Mouse (Mus musculus) lung, postnatal 0 days (tissue): ENCODE data around the gene 4930558C23Rik. TPM values are rescaled to one million over a fixed set of nuclear protein-coding genes. Genes with fewer than 3 reads are reported as not detected.

Experiments used
- ATAC-seq: fragments of 200-750 bp; cut with Nextera tagmentation; 2 replicates; pipeline ENCODE4 v1.8.0; 2017; ENCODE audit warnings: moderate library complexity
- DNase-seq: peaks from one replicate; pipeline ENCODE4 v3.0.0-alpha.2; 2016; ENCODE audit warnings: low spot score
- H3K27ac ChIP-seq: fragments of 300-500 bp; sonication (generic); 2 replicates; pipeline ENCODE4 v1.5.1; 2014; ENCODE audit warnings: antibody characterized with exemption, mild to moderate bottlenecking, low read length, mixed read lengths
- H3K27me3 ChIP-seq: fragments of 300-500 bp; sonication (generic); replicated peaks from 2 replicates; pipeline ENCODE4 v1.6.1; 2014; ENCODE audit warnings: low read length, mixed read lengths; ENCODE audit not compliant: insufficient read depth
- H3K36me3 ChIP-seq: fragments of 300-500 bp; sonication (generic); 2 replicates; pipeline ENCODE4 v1.6.1; 2014; ENCODE audit warnings: low read length, mixed read lengths; ENCODE audit not compliant: insufficient read depth
- H3K4me1 ChIP-seq: fragments of 300-500 bp; sonication (generic); 2 replicates; pipeline ENCODE4 v1.6.1; 2014; ENCODE audit warnings: antibody characterized with exemption, low read depth, low read length, mixed read lengths; ENCODE audit not compliant: insufficient read depth
- H3K4me2 ChIP-seq: fragments of 300-500 bp; sonication (generic); replicated peaks from 2 replicates; pipeline ENCODE4 v1.6.1; 2014; ENCODE audit warnings: low read depth, mild to moderate bottlenecking, low read length, moderate library complexity, mixed read lengths
- H3K4me3 ChIP-seq: fragments of 300-500 bp; sonication (generic); 2 replicates; pipeline ENCODE4 v1.5.1; 2014; ENCODE audit warnings: low read depth, low read length
- H3K9ac ChIP-seq: fragments of 300-500 bp; sonication (generic); replicated peaks from 2 replicates; pipeline ENCODE4 v1.6.1; 2014; ENCODE audit warnings: low read depth, mild to moderate bottlenecking
- H3K9me3 ChIP-seq: fragments of 300-500 bp; sonication (generic); 2 replicates; pipeline ENCODE4 v1.6.1; 2016; ENCODE audit warnings: low read length, mixed read lengths
- CTCF ChIP-seq: IDR thresholded peaks from 2 replicates; pipeline ENCODE4 v1.5.1; 2016; ENCODE audit warnings: antibody characterized with exemption, mild to moderate bottlenecking
- EP300 ChIP-seq: IDR thresholded peaks from 2 replicates; pipeline ENCODE4 v1.6.1; 2016; ENCODE audit warnings: antibody characterized with exemption, mild to moderate bottlenecking, control low read depth
- WGBS: fragments of 180-500 bp; shearing (Covaris S2); extraction: QIAGEN DNeasy Blood & Tissue Kit; methylation state at CpG from one replicate; pipeline ENCODE4 v1.1.7; 2014; 5-methylcytosine and 5-hydroxymethylcytosine counted together
- polyA plus RNA-seq: library from polyadenylated mRNA; unstranded; fragments of >200 nt; fragmentation: Nextera tagmentation; extraction: Ambion mirVana; gene quantifications from 2 replicates; pipeline ENCODE4 v1.2.1, GENCODE M21; 2015

The 4930558C23Rik gene
- polyA plus RNA-seq, 1 experiment from 2014 or later: 0.23 TPM

- H3K4me3 ChIP-seq: no peak overlapping the region
- H3K9me3 ChIP-seq: 0 out of 2 replicates have a peak, but pooled peaks cover 3% of the 10 kb centered on the region
- H3K27ac ChIP-seq: no peak overlapping the region
- H3K36me3 ChIP-seq: no peaks in the 10 kb centered on the region
- H3K27me3 ChIP-seq: no peaks in the 10 kb centered on the region
- DNase-seq (peak; percentile 0), ATAC-seq (no peak)
- H3K4me1 ChIP-seq: no peaks in the 10 kb centered on the region
- no peak overlapping the region for H3K4me2 ChIP-seq
- no peak for TF ChIP-seq CTCF
- no peak for TF ChIP-seq EP300
- no peak overlapping the region for H3K9ac ChIP-seq
- 80% methylated on average over 6 of the region's 6 CpGs for WGBS
Measured at GRCm38 (mm10) chr3:95417866-95418265, 15.2 kb upstream of the 4930558C23Rik start.

- H3K27ac ChIP-seq: no peak overlapping the region
- H3K4me2 ChIP-seq: no peak overlapping the region
- DNase-seq (no peak), ATAC-seq (no peak)
- H3K4me3 ChIP-seq: no peak overlapping the region
- no peaks in the 10 kb centered on the region for H3K9me3 ChIP-seq
- 74% methylated on average over 1 of the region's 1 CpGs for WGBS
- no peaks in the 10 kb centered on the region for H3K27me3 ChIP-seq
- no peaks in the 10 kb centered on the region for H3K36me3 ChIP-seq
- H3K4me1 ChIP-seq: no peaks in the 10 kb centered on the region
- no peak overlapping the region for H3K9ac ChIP-seq
- no peak for TF ChIP-seq CTCF
- no peak for TF ChIP-seq EP300
Measured at GRCm38 (mm10) chr3:95412268-95412667, 9.6 kb upstream of the 4930558C23Rik start.

GRCm38 (mm10) chr3:95408852-95409251 lies 6.2 kb upstream of the 4930558C23Rik start:
- Histone ChIP-seq H3K4me2 (no peak overlapping the region), H3K27ac (no peak overlapping the region), H3K9ac (no peak overlapping the region), H3K27me3 (no peaks in the 10 kb centered on the region), H3K4me1 (no peaks in the 10 kb centered on the region), H3K36me3 (no peaks in the 10 kb centered on the region), H3K4me3 (no peak overlapping the region), H3K9me3 (no peaks in the 10 kb centered on the region)
- DNase-seq (no peak), ATAC-seq (no peak)
- TF ChIP-seq CTCF (no peak), EP300 (no peak)
- 96% methylated on average over 2 of the region's 2 CpGs for WGBS

- no peak overlapping the region for H3K4me2 ChIP-seq
- TF ChIP-seq CTCF (no peak), EP300 (no peak)
- no peak for DNase-seq
- no peaks in the 10 kb centered on the region for H3K9me3 ChIP-seq
- H3K36me3 ChIP-seq: no peaks in the 10 kb centered on the region
- WGBS: 67% methylated on average over 1 of the region's 1 CpGs
- no peak overlapping the region for H3K9ac ChIP-seq
- H3K4me1 ChIP-seq: no peaks in the 10 kb centered on the region
- no peak overlapping the region for H3K4me3 ChIP-seq
- H3K27ac ChIP-seq: no peak overlapping the region
- no peak for ATAC-seq
- no peaks in the 10 kb centered on the region for H3K27me3 ChIP-seq
Measured at GRCm38 (mm10) chr3:95407728-95408127, 5.1 kb upstream of the 4930558C23Rik start.

GRCm38 (mm10) chr3:95394385-95394784 lies 8.3 kb downstream of the 4930558C23Rik start:
- Histone ChIP-seq H3K4me2 (no peak overlapping the region), H3K27me3 (no peaks in the 10 kb centered on the region), H3K36me3 (no peaks in the 10 kb centered on the region), H3K4me1 (no peaks in the 10 kb centered on the region), H3K9me3 (no peaks in the 10 kb centered on the region), H3K4me3 (no peak overlapping the region), H3K27ac (no peak overlapping the region), H3K9ac (no peak overlapping the region)
- peak; percentile 56 for TF ChIP-seq CTCF
- no peak for TF ChIP-seq EP300
- 80% methylated on average over 4 of the region's 4 CpGs for WGBS
- ATAC-seq (no peak), DNase-seq (peak; percentile 22)

- Histone ChIP-seq H3K27ac (no peak overlapping the region), H3K27me3 (no peaks in the 10 kb centered on the region), H3K4me3 (no peak overlapping the region), H3K4me1 (no peaks in the 10 kb centered on the region), H3K9ac (no peak overlapping the region), H3K9me3 (no peaks in the 10 kb centered on the region), H3K36me3 (no peaks in the 10 kb centered on the region), H3K4me2 (no peak overlapping the region)
- DNase-seq (no peak), ATAC-seq (no peak)
- WGBS: 66% methylated on average over 5 of the region's 5 CpGs
- TF ChIP-seq CTCF (no peak), EP300 (no peak)
Measured at GRCm38 (mm10) chr3:95385401-95386075, 17.1 kb downstream of the 4930558C23Rik start.
